29 mouse cellular contexts compared by ENCODE assay signal in the genomic region with DNA sequence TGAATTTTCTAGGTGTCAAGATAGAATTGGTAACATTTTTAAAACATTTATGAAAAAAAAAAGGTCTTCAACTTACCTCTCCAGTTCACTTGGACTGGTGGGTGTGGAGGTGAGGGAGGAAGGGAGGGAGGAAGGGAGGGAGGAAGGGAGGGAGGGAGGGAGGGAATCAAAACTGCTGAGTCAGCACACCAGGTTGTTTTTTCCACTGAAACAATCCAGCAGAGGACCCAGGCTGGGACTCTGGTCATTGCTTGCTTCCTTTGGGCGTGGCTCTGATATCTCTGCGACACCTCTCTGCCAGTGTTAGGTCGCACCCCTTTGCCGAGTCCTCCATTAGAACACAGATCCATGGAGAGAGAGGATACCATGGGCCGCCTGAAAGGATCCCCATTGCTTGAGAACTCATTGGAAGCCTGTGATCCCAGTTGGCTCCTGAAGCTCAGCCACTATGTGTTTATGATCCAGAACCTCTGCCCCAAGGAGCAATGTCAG.
DNase-seq lines count a peak whose midpoint lies in the region; ATAC-seq and TF ChIP-seq lines count a peak whose summit lies in the region.
"Had no signal": no experiment of that assay in that cellular context is flagged by ENCODE, and none has a peak within 500 bp of the region (broad histone marks: within the 10 kb centered on the region; RNA-seq: fewer than 3 reads in every experiment).

No protein-coding gene starts in this region.

- no peak for TF ChIP-seq EP300 in liver, postnatal 0 days (IDR thresholded peaks at IDR 0.05; ENCODE audit: low read depth)
- no peak for TF ChIP-seq EP300 in CH12.LX (IDR thresholded peaks at IDR 0.05; ENCODE audit: low read length)

- ATAC-seq in heart, embryonic 12.5 days (ENCODE audit: insufficient number of reproducible peaks, low FRiP score) = peak; percentile 77
- ATAC-seq in liver, embryonic 12.5 days = peak; percentile 52; the same call in 1 of the 2 replicates
- no peak for ATAC-seq in liver, postnatal 0 days
- ATAC-seq: CD4-positive, CD25-positive, alpha-beta regulatory T cell, adult 4 months; intestine, postnatal 0 days; Patski had no signal

- TF ChIP-seq CTCF in liver, postnatal 0 days (IDR thresholded peaks at IDR 0.05; ENCODE audit: low read depth) = no peak
- TF ChIP-seq CTCF in CH12.LX (conservative IDR thresholded peaks at IDR 0.05 in 1 of 2, IDR thresholded peaks at IDR 0.05 in 1 of 2; ENCODE audit: low read depth in 2 of 2, low read length in 2 of 2) = no peak

- no peak overlapping the region for H3K4me2 ChIP-seq in heart, embryonic 12.5 days
- H3K4me2 ChIP-seq in liver, embryonic 12.5 days = no peak overlapping the region
- no peak overlapping the region for H3K4me2 ChIP-seq in liver, postnatal 0 days (ENCODE audit: low read depth, low read length)
- H3K4me2 ChIP-seq in CH12.LX (ENCODE audit: insufficient read depth, low read depth, poor library complexity, severe bottlenecking) = no peak overlapping the region
- H3K4me2 ChIP-seq: embryonic facial prominence, embryonic 15.5 days; forebrain, embryonic 12.5 days; hindbrain, embryonic 14.5 days; liver, embryonic 15.5 days; lung, embryonic 15.5 days; neural tube, embryonic 12.5 days had no signal

- peak overlapping the region; percentile 45 for H3K27ac ChIP-seq in heart, embryonic 12.5 days (ENCODE audit: poor library complexity, severe bottlenecking)
- no peak overlapping the region for H3K27ac ChIP-seq in liver, embryonic 12.5 days
- H3K27ac ChIP-seq in liver, postnatal 0 days (ENCODE audit: low read depth) = no peak overlapping the region
- H3K27ac ChIP-seq in CH12.LX (ENCODE audit: insufficient read depth, low read depth) (no peak overlapping the region), ES-E14 (ENCODE audit: insufficient read depth, low read depth, low read length, poor library complexity, severe bottlenecking) (no peak overlapping the region)
- H3K27ac ChIP-seq: embryonic facial prominence, embryonic 10.5 days; embryonic facial prominence, embryonic 15.5 days; forebrain, embryonic 12.5 days; hindbrain, embryonic 14.5 days; liver, embryonic 15.5 days; lung, embryonic 15.5 days; midbrain, embryonic 10.5 days; neural tube, embryonic 12.5 days had no signal

- H3K4me1 ChIP-seq in heart, embryonic 12.5 days (replicated peaks) = peaks cover 42% of the 10 kb centered on the region
- no peaks in the 10 kb centered on the region for H3K4me1 ChIP-seq in liver, embryonic 12.5 days
- no peaks in the 10 kb centered on the region for H3K4me1 ChIP-seq in liver, postnatal 0 days (ENCODE audit: insufficient read depth)
- H3K4me1 ChIP-seq in CH12.LX (ENCODE audit: control insufficient read depth in 1 of 2, insufficient read depth in 2 of 2) (peaks cover 11 to 73% of the 10 kb centered on the region in 2 experiments; a peak in 3 of 4 replicates), ES-E14 (ENCODE audit: control insufficient read depth in 2 of 2, insufficient read depth in 2 of 2, low read length in 2 of 2, poor library complexity in 1 of 2) (no peaks in the 10 kb centered on the region; a peak in 1 of 4 replicates)
- H3K4me1 ChIP-seq: embryonic facial prominence, embryonic 15.5 days; forebrain, embryonic 12.5 days; liver, embryonic 15.5 days had no signal

- no peaks in the 10 kb centered on the region for H3K36me3 ChIP-seq in heart, embryonic 12.5 days
- no peaks in the 10 kb centered on the region for H3K36me3 ChIP-seq in liver, embryonic 12.5 days
- H3K36me3 ChIP-seq in liver, postnatal 0 days (replicated peaks; ENCODE audit: insufficient read depth, low read length) = no peaks in the 10 kb centered on the region
- H3K36me3 ChIP-seq in CH12.LX (replicated peaks in 1 of 2; ENCODE audit: control insufficient read depth in 1 of 2, insufficient read depth in 1 of 2, low read length in 1 of 2) (peaks cover 0 to 24% of the 10 kb centered on the region in 2 experiments), ES-E14 (ENCODE audit: control insufficient read depth, insufficient read depth, low read length, poor library complexity, severe bottlenecking) (no peaks in the 10 kb centered on the region)
- H3K36me3 ChIP-seq: embryonic facial prominence, embryonic 15.5 days; forebrain, embryonic 12.5 days; G1E; liver, embryonic 15.5 days; lung, embryonic 15.5 days; midbrain, embryonic 10.5 days; neural tube, embryonic 12.5 days had no signal

- no peak for DNase-seq in heart, postnatal 36 days
- DNase-seq in liver, postnatal 0 days = no peak
- DNase-seq in CH12.LX (ENCODE audit: extremely low read depth) = no peak
- no peak for DNase-seq in ES-E14 (ENCODE audit: low read depth, low spot score)
- DNase-seq in cerebellum, postnatal 36 days = no peak
- DNase-seq: adrenal gland, postnatal 25 days; cerebellum, adult 11-12 months; cerebellum, postnatal 10 days; gastrocnemius, postnatal 10 days; kidney, adult 9 months; layer of hippocampus, postnatal 36 days; liver; right cerebral cortex, adult 18-20 months; thymus, postnatal 14 days had no signal

- no peaks in the 10 kb centered on the region for H3K79me2 ChIP-seq in CH12.LX (replicated peaks; ENCODE audit: control insufficient read depth, extremely low read depth, insufficient read depth, poor library complexity, severe bottlenecking)

- intact Hi-C loops in heart, postnatal 36 days (cut with DNase I) = no loop called here

- no peak overlapping the region for H3K9ac ChIP-seq in heart, embryonic 12.5 days
- no peak overlapping the region for H3K9ac ChIP-seq in liver, embryonic 12.5 days
- no peak overlapping the region for H3K9ac ChIP-seq in liver, postnatal 0 days (replicated peaks)
- H3K9ac ChIP-seq in CH12.LX (ENCODE audit: insufficient read depth, low read depth) = no peak overlapping the region
- H3K9ac ChIP-seq in ES-E14 (ENCODE audit: insufficient read depth, low read depth, low read length, poor library complexity, severe bottlenecking) = no peak overlapping the region
- H3K9ac ChIP-seq: embryonic facial prominence, embryonic 15.5 days; forebrain, embryonic 12.5 days; hindbrain, embryonic 14.5 days; liver, embryonic 15.5 days; lung, embryonic 15.5 days; neural tube, embryonic 12.5 days had no signal

- no peaks in the 10 kb centered on the region for H3K9me3 ChIP-seq in heart, embryonic 12.5 days (replicated peaks)
- H3K9me3 ChIP-seq in liver, embryonic 12.5 days (replicated peaks) = no peaks in the 10 kb centered on the region
- H3K9me3 ChIP-seq in liver, postnatal 0 days (ENCODE audit: low read length) = no peaks in the 10 kb centered on the region
- H3K9me3 ChIP-seq in CH12.LX (replicated peaks; ENCODE audit: low read length) (no peaks in the 10 kb centered on the region), ES-E14 (ENCODE audit: control insufficient read depth, insufficient read depth, low read depth, low read length) (no peaks in the 10 kb centered on the region)
- H3K9me3 ChIP-seq: embryonic facial prominence, embryonic 10.5 days; embryonic facial prominence, embryonic 15.5 days; forebrain, embryonic 12.5 days; liver, embryonic 15.5 days; lung, embryonic 15.5 days; midbrain, embryonic 10.5 days; neural tube, embryonic 12.5 days had no signal

- no peak overlapping the region for H3K4me3 ChIP-seq in heart, embryonic 12.5 days
- H3K4me3 ChIP-seq in liver, embryonic 12.5 days = no peak overlapping the region
- no peak overlapping the region for H3K4me3 ChIP-seq in liver, postnatal 0 days (ENCODE audit: low read depth, low read length)
- H3K4me3 ChIP-seq in CH12.LX (replicated peaks in 1 of 3; ENCODE audit: low read depth in 2 of 3, low read length in 2 of 3, poor library complexity in 1 of 3) (no peak overlapping the region), ES-E14 (ENCODE audit: insufficient read depth in 1 of 2, low read depth in 1 of 2, low read length in 2 of 2, poor library complexity in 1 of 2, severe bottlenecking in 1 of 2) (no peak overlapping the region)
- H3K4me3 ChIP-seq: embryonic facial prominence, embryonic 10.5 days; embryonic facial prominence, embryonic 15.5 days; forebrain, embryonic 12.5 days; liver, embryonic 15.5 days; lung, embryonic 15.5 days; midbrain, embryonic 10.5 days; myocyte; neural tube, embryonic 12.5 days had no signal

- 61% methylated on average over 5 of the region's 5 CpGs for WGBS in heart, embryonic 12.5 days
- 41% methylated on average over 5 of the region's 5 CpGs for WGBS in liver, embryonic 12.5 days (ENCODE audit: insufficient replicate concordance)
- WGBS in liver, postnatal 0 days (ENCODE audit: insufficient replicate concordance) = 63% methylated on average over 5 of the region's 5 CpGs

- dilution Hi-C loops in CH12.LX (cut with MboI; ENCODE audit: extremely low pct_ligation_motif_present, extremely low pct_unique_long_range_greater_than_20kb, low sequenced_read_pairs) = no loop called here

- no peak for TF ChIP-seq POLR2A in CH12.LX (IDR thresholded peaks at IDR 0.05; ENCODE audit: low read depth, low read length)

- in situ Hi-C loops in CH12.LX (cut with MboI; ENCODE audit: low pct_ligation_motif_present, low pct_unique_long_range_greater_than_20kb, low sequenced_read_pairs) (loop anchor here (10.0 kb wide), 1 partner anchor 111 kb away; no protein-coding TSS in a partner anchor), ES-E14 (cut with MboI; ENCODE audit: low sequenced_read_pairs in 2 of 2, unreplicated experiment in 2 of 2) (no loop called here)

- no peaks in the 10 kb centered on the region for H3K27me3 ChIP-seq in heart, embryonic 12.5 days (replicated peaks)
- no peaks in the 10 kb centered on the region for H3K27me3 ChIP-seq in liver, embryonic 12.5 days (replicated peaks)
- no peaks in the 10 kb centered on the region for H3K27me3 ChIP-seq in liver, postnatal 0 days (ENCODE audit: insufficient read depth, low read length)
- no peaks in the 10 kb centered on the region for H3K27me3 ChIP-seq in CH12.LX (replicated peaks)
- H3K27me3 ChIP-seq: embryonic facial prominence, embryonic 15.5 days; forebrain, embryonic 12.5 days; liver, embryonic 15.5 days; lung, embryonic 15.5 days; neural tube, embryonic 12.5 days; Patski had no signal

- TF ChIP-seq RAD21 in CH12.LX (IDR thresholded peaks at IDR 0.05; ENCODE audit: low read depth, low read length) = no peak

TF ChIP-seq in CH12.LX, 34 proteins besides CTCF, POLR2A, EP300 and RAD21:
- TF ChIP-seq MAFK (IDR thresholded peaks at IDR 0.05; ENCODE audit: insufficient replicate concordance, low read length) = peak; percentile 92
- TF ChIP-seq ELF1 (IDR thresholded peaks at IDR 0.05; ENCODE audit: low read depth, low read length) = no peak

TF ChIP-seq in ES-E14, 5 proteins besides CTCF, POLR2A, EP300 and RAD21:
- peak; percentile 95 for TF ChIP-seq MAFK (IDR thresholded peaks at IDR 0.05; ENCODE audit: insufficient read depth, low read depth, low read length)
- no peak for TF ChIP-seq HCFC1 (IDR thresholded peaks at IDR 0.05; ENCODE audit: borderline replicate concordance, insufficient read depth, low read length)
- TF ChIP-seq ZC3H11A (IDR thresholded peaks at IDR 0.05; ENCODE audit: borderline replicate concordance, low read depth, low read length) = no peak
